Mouse (Mus musculus) layer of hippocampus, postnatal 14 days (tissue): ENCODE data around the gene Ipmk. TPM values are rescaled to one million over a fixed set of nuclear protein-coding genes. Genes with fewer than 3 reads are reported as not detected.

Experiments used
- DNase-seq, 2 experiments: peaks; one replicate each; pipeline ENCODE4 v3.0.0; 2021 to 2022; ENCODE audit warnings: low spot score in 2 of 2, mixed read lengths in 1 of 2
- long read RNA-seq, 2 experiments: library from polyadenylated mRNA; stranded (forward); transcript quantifications; one replicate each; pipeline ENCODE4 v2.0.0; 2021
- total RNA-seq, 2 experiments: library from RNA; stranded (reverse); gene quantifications; 2 replicates each; pipeline ENCODE4 v1.2.3; 2021

Ipmk gene
- total RNA-seq, result 10 to 100 TPM; 33.9 to 36.0 TPM
- long read RNA-seq, experiment 1, full-length matches to known transcripts, result 25 of 29 reads
- long read RNA-seq, experiment 1, partial matches to known transcripts, result 0 of 29 reads
- long read RNA-seq, experiment 1, other reads (novel, unspliced or antisense), result 4 of 29 reads
- long read RNA-seq, experiment 2, full-length matches to known transcripts, result 14 of 20 reads
- long read RNA-seq, experiment 2, partial matches to known transcripts, result 0 of 20 reads
- long read RNA-seq, experiment 2, other reads (novel, unspliced or antisense), result 6 of 20 reads

DNA sequence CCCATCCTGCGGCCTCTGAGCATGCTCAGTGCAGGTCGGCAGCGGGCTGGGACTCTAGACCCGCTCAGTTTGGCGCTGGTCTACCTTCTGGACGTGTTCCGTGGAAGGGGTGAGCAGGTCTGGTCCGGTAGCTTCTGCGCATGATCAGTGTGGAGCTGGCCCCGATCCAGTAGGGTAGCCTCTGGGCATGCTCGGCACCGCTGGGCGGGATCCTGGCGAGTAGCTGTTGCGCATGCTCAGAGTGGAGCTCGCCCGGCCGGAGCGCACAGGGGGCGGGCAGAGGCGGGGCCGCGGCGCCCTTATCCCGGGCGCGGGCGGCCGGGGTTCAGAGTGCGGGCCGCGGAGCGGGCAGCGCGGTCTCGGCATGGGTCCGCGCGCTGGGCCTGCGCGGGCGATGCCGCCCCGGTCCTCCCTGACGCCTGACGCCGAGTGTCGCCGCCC lies at the start of gene Ipmk:
TSS of gene Ipmk (plus strand) at position 255 of the 441 bp plus-strand sequence.
- peak; percentile 99 for DNase-seq

DNA sequence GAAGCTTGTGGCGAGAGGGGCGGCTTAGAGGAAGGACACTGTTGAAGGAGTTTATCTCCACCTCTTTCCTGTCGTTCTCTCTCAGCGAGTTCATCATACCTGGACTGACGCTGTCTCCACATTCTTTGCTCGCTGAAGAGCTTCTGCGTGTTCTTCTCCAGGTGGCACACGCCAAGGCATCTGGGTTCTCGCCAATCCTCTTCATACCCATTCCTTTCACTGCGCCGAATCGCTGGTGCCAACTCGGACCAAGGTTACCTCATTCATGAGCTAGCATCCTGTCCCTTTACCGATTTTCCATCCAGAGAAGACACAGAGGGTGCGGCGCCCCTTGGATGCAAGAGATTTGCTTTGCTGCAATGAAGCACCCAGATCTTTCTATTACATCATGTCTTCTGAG lies 47.4 kb upstream of the Ipmk start:
- DNase-seq, result no peak

DNA sequence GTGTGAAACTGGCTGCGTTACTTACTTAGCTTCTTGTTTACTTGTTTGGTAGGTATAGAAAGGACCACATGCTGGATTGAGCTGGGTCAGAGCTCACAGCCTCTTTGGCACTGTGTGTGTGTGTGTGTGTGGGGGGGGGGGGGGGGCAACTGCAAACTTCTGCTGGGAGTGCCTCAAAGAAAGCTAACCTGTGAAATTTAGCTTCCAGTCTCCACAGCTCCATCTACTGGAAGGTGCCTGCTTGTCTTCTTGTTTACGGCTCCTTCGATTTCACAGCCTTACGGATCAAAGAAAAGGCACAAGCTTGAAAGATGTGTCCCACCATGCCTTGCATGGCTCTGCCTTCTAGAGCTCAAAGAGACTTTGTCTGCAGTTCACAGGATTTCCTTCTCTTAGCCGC lies 45.1 kb upstream of the Ipmk start:
- DNase-seq, result no peak

DNA sequence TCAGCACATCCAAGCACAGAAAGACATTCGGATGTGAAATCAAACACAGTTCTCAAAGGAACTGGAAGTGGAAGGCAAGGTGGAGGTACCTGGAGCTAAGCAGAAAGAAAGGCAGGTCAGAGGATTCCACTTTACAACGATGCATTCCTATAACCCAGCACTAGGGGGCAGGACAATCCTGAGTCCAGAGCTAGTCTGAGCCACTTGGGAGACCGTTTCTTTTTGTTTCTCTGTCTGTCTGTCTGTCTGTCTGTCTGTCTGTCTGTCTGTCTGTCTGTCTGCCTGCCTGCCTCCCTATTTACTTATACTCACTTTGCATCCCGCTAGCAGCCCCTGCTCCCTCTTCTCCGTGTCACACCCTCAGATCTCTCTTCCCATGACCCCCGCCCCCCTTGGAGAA lies 41.4 kb upstream of the Ipmk start:
- DNase-seq, result peak in 1 of 2 experiments; percentile 48

DNA sequence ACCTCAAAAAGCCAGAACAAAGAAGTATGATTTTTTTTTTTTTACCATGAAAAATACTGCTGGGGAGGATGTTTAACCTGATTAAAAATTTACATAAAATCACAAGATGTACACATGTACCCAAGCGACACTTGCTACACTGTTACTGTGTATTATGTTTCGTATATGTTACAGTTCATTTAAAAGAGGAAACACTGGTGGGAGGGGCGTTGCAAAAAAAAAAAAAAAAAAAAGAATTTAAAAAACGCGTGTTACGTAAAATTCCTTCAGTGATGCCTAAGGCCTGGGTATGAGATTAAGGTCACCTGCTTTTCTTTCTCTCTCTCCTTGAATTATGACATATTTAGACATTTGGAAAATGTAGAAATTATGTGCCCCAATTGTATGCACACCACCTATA lies 40.8 kb upstream of the Ipmk start:
- DNase-seq, result no peak

DNA sequence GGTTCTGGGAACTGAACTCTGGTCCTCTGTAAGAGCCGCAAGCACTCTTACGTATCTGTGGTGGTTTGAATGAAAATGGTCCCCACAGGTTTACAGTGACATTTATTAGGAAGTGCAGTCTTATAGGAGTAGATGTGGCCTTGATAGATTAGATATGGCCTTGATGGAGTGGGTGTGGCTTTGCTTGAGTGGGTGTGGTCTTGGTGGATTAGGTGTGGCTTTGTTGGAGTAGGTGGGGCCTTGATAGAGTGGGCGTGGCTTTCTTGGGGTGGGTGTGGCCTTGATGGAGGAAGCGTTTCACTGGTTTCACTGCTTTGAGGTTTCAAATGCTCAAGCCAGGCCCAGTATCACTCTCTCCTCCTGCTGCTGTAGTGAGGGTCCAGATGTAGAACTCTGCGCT lies 39.4 kb upstream of the Ipmk start:
- no peak for DNase-seq

DNA sequence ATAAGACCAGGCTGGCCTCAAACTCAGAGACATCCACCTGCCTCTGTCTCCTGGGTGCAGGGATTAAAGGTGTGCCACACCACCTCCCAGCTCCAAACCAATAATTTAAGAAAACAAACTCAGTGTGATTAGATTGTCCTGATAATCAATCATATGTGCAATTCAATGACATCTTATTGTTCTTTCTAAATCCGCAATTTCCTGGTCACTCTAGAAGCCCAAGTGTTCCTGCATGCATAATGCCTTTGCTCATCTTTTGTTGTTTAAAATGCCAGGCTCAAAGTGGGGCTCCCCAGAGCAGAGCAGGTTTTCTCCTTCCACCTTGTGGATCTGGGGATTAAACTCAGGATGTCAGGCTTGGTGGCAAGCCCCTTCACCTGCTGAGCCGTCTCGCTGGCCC lies 37.3 kb upstream of the Ipmk start:
- DNase-seq, result no peak

DNA sequence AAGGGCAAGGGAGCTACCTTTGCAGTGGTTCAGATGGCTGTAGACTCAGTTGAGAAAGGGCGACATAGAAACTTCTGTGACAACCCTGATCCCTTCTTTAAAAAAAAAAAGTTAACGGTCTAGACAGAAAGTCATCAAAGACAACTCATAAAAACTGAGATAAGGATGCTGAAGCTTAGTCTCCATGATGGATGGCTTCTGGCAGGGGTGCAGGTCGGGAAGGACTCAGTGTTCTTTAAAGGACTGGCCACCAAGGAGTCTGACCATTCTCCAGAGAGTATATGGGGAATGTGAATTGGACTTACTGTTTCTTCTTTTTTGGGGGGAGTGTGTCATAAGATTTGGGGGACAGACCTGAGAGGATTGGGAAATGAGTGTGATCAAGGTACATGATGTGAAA lies 33.0 kb upstream of the Ipmk start:
- no peak for DNase-seq

DNA sequence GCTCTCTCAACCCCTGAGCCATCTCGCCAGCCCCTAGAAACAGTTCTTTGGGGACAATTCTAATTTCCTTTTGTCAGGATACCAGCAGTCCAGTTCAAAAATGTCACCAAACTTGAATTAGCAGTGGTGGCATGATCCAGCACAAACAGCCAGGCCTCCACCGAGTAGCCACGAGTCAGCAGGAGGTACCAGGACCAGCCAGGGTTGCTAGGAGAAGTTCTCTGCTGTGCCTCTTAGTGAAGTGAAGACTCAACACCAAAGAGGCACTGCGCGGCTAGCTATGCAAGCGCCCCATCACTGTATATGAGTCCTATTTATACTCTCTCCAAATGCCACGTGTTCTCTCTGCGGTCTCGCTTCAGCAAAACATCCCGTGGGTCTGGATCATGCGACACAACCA lies 31.5 kb upstream of the Ipmk start:
- no peak for DNase-seq

DNA sequence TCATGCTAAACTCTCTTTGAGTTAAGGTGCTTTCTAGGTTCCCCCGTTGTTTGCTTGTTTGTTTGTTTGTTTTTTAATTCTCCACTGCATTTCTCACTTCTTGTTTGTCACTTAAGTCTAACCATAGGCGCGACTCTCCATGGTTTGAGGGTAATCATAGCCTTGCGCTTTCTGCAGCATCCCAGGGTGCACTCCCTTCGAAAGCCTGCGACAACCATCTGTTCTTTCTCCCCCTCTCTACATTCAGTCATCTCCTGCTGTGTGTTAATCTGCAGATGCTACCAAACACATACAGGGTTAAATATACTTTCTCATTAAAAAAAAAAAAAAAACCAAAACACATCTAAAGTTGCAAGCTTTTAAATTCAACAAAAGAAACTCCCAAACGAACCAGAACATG lies 31.1 kb upstream of the Ipmk start:
- DNase-seq, result no peak

DNA sequence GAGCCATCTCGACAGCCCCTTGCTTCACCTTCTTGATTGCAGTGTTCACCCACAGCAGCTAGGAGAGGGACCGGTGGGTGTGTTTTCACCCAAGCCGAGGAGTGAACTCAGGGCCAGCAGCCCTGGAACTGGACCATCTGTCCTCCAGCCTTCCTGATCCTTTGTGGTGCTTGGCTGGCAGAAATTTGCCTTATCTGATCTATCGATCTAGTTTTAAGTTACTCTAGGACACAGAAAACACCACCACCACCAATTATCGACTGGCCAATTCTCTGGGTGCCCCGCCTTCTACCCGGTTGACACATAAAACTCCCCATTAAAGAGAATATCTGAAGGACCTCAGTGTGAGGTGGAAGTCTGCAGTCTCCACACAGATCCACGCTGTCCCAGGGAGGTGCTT lies 23.9 kb upstream of the Ipmk start:
- DNase-seq, result no peak

DNA sequence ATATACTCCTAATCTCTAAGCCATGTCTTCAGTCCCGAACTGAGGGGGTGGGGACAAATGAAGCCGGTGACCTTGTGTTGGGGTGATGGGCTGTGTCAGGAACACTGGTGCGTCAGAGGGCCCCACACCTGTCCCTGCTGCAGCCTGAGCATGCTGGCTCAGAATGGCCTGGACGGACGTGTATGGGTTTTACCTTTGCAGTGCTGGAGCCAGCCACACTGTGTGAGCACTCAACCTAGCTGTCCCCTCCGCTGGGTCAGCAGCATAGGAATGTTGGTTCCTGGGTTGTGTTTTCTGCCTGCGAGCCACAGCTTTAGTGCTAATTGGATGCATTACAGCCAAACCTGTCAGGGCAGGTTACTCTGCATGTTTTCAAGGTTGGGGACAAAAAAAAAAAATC lies 21.4 kb upstream of the Ipmk start:
- no peak for DNase-seq

DNA sequence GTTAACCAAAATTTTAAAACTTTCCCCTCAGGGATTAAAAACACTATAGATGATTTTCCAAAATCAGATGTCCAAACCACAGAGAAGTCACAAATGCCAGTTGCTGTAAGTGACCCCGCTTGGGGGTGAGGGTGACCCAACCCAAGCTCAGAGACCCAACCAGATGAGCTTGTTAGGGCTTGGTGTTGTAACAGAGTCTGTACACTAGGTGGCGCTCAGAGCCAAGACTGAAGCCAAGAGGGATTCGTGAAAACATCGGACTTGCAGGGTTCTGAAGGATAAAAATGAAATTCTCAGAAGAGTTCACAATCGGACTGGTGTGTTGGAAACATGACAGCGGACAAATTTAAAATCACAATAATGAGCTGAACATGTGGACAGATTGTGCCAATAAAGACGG lies 20.8 kb upstream of the Ipmk start:
- peak; percentile 65 to 77 for DNase-seq

DNA sequence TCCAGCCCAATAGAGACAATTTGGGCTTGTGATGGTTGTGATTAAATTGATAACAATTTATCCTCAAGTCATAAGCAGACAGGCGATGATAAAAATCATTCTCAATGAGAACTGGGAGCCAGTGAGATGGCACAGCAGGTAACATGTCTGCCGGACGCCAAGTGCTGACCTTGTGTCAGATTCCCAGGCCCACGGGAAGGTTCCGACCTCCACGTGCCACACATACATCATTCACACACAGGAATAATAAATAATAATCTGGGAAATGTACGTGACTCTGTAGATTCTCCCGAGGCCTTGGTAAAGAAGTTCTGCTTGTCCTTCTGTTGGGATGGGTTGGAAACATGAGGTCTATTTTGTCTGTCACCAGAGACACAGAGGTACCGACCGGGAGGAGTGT lies 20.2 kb upstream of the Ipmk start:
- DNase-seq, result no peak

DNA sequence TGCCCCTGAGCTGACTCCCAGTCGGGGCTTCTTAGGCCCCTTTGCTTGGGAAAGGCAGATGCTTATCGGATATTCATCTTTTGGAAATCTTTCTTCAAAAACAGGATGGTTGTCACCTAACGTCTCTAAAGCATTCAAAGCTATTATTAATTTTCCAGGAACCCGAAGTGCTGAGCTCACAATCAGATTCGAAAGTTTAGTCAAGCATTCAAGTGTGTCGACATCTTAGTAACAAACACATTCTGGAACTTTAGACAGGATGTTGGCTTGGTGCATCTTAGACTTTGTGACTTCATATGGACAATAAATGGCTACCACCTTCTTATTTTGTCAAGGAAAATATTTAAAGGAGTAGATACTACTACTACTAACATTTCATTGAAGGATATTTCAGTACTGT lies 19.2 kb upstream of the Ipmk start:
- no peak for DNase-seq

DNA sequence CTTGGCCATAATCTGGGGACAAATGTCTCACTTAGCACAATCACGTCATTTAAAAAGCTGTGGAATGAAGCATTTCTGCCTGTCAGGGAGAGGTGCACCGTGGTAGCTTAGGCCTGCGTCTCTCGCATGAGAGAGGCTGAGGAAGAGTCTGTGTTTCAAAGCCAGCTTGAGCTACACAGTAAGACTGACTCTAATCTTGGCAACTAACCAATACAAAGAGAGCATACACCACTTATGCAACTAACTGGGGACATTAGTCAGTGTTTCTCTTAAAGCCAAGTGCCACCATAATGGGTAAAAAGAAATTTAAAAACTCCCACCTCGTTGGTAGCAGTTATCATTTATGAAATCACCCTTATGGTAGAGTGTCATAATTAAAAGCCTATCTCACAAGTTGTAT lies 18.7 kb upstream of the Ipmk start:
- no peak for DNase-seq

DNA sequence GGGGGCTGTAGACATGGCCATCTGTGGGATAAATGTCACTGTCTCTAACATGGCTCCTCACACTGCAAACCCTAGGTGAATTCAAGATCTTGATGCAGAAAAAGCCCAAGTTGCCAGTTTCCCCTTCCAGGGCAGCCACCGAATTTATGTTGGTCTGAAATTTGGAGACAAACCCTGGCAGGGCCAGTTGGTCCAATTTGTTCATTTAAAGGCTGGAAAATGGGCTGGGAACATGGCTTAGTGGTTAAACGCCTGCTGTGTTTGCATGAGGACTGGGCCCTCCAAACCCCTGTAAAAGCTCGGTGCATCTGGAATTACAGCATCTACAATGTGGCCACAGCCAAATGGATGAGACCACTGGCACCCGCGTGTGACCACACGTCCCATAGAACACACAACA lies 18.3 kb upstream of the Ipmk start:
- no peak for DNase-seq

DNA sequence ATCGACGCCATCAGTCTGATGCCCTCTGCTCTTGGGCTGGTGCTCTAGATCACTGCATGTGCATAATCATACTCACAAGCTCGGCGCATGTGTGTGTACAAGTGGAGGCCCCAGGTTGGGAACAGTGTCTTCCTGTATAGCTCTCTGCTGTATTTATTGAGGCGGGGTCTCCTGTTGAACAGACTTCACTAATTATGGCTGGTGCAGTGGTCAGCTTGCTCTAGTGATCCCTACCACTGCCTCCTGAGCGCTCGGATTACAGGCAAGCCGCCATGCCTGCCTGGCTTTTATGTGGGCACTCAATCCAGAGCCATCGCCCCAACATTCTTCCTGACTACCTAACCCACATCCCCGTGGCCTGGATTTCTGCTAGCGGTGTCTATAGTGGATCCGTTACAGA lies 17.5 kb upstream of the Ipmk start:
- no peak for DNase-seq

DNA sequence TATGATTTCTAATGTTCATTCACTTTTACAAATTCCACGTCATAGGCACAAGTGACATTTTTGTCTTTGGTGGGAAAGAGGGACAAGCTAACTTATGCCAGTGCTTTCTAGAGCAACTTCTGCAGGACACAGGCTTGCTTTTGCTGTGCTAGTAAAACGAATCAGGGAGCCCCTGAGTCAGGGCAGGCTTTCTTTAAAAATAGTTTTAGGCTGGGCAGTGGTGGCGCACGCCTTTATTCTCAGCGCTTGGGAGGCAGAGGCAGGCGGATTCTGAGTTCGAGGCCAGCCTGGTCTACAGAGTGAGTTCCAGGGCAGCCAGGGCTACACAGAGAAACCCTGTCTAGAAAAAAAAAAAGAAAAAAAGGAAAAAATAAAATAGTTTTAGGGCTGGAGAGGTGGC lies 15.7 kb upstream of the Ipmk start:
- DNase-seq, result no peak

DNA sequence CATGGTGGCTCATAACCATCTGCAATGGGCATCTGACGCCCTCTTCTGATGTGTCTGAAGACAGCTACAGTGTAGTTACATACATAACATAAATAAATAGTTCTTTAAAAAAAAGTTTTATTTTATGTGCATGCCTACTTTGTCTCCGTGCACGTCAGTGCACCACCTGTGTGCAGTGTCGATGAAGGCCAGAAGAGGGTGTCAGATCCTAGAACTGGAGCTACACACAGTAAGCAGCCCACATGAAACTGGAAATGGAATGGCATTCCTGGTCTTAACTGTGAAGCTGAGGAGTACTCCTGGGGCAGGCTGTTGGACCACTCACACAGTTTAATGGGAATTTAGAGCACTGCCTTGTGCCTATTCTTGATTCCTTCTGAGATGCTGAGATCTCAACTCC lies 15.2 kb upstream of the Ipmk start:
- DNase-seq, result no peak

DNA sequence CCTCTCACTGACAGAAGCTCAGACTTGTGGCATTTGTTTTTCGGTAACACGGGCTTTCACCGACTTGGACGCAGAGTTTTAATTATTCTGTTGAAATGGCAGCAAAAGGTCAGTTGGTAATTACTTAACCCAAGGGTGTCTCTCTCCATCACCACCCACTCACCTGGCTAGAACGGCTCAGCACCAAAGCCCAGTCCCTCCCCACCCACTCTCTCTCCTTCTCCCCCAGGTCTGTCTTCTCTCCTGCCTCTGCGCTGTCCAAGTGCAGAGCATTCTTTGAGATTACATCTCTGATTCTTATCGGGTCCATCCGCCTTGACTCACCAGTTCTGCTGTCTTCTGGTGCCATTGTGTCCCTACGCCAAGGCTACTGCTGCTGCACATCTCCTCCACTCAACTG lies 14.7 kb upstream of the Ipmk start:
- DNase-seq, result no peak

DNA sequence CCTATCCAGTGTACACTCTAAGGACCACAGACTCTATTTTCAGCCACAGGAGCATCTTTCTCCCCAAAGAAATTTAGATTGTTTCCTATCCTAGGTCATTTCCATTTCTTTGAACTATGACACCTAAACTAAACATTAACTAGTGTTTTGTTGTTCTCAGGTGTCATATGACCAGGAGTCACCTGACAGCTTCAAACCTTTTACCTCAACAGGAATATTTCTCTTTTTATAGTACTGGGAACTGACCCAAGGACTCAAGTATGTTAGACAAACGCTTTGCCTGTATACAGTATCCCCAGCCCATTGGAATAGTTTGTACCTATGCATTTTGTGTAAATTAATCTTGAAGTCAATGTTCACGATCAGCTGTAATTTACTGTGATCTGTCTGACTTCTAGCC lies 9.8 kb upstream of the Ipmk start:
- no peak for DNase-seq

DNA sequence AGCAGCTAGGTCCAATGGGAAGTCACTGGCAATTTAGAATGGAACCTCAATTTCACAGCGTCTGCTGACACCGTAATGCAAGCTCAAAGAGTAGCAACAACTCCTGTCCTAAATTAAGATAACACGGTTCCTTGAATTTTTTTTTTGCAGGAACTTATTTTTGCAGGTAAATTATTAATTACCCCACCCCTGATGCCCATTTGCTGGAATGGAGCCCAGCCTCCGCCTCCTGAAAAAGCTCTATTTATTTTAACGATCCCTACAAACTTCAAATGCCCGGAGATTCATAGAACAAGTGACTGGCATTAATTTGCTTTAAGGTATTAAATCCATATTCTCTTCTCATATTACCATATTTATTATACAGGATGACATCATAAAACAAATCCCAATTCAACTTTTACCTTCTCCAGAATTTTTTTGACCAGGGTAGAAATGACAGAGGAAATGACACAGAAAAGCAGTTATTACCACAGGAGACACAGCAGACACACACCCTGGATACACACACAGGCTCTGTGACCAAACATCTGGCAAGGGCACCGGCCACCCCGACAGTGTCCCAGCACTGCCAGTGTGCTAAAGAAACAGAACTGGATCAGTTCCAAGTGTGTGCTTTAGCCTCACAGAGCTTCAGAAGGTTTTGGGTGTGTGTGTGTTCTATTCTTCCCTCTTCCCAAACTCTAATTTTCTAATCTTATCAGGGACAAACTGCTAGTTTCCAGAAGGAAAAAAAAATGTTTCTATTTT lies 9.2 kb upstream of the Ipmk start:
- no peak for DNase-seq
